Mouse (Mus musculus) left cerebral cortex, adult 11 months (tissue): ENCODE results near the gene Serpina7.

Source experiments
- DNase-seq: peaks from one replicate; pipeline ENCODE4 v3.0.0; 2022; ENCODE audit warnings: low spot score

Gene Serpina7

DNA sequence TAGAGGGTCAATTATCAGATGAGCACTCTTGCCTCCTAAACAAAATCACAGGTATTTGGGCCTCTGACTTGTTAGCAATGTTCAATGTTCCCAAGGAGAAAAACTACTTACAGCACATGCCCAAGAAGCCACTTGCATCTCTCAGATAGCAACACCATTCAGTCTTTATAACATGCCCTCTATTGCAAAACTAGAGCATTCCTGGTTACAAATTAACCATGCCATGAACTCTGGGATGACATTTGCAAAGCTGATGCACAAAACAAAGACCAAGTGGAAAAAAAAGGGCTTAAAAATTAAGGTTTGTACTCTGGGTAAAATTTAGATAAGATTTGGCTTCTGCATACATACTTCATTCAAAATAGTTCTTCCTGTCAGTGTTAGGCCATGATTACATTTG is at the start of gene Serpina7:
Gene Serpina7 (minus strand): TSS at position 160 of the 400 bp plus-strand sequence.
- DNase-seq: no peak

DNA sequence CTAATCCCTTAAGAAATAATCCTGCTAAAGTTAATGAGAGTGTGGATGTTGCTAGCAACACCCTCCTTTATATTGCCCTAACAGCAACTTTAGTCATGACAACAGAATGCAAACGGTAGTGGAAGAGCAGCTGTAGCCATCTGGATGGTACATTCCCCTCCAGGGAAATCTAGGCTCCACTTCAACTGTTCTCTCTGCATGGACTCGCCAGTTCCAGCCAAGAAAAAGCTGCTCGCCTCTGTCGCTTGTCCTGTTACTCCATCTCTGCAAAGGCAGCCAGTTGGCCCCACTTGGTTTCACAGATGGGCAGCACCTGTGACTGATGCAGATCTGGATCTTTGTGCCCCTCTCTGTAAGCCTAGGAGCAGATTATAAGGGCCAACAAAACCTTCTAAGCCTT is 49.0 kb upstream of the Serpina7 start:
- DNase-seq: no peak

DNA sequence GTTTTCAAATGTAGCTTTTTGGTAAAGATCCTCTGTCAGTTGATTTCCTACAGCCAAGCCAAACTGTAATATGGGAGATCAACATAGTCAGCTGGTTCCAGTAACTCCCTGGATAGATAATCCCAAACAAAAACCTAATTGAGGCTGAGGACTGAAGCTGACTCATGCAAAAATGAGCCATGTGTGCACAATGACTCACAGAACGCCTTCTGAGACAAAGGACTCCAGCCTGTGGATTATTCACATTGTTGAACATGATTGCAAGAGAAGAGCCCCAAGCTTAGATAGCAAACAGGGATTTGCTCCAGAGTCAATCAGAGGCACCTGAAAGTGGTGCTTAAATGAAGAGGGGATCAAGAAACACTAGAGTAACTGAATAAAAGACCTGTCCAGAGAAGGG is 12.2 kb upstream of the Serpina7 start:
- DNase-seq: no peak

DNA sequence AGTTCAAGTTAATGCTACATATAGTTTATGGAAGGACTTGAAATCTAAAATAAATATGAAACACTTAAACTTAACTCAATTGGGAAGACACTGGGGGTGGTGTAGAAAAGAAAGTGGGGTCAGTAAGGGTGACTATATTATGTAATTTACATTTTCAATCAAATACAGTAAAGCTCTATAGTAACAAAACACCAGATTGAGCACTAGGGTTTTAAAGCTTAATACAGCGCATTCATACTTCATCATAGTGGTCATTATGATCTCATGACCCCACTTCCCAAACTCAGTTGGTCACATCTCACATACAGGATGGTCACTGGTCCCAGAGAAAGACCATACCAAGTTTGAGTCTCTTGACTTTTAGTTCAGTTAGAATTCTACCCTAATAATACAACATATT is 907 bp upstream of the Serpina7 start, which contains the start of gene 4930513O06Rik:
Gene 4930513O06Rik (plus strand): TSS at position 301 of the 400 bp plus-strand sequence.
- DNase-seq: no peak

DNA sequence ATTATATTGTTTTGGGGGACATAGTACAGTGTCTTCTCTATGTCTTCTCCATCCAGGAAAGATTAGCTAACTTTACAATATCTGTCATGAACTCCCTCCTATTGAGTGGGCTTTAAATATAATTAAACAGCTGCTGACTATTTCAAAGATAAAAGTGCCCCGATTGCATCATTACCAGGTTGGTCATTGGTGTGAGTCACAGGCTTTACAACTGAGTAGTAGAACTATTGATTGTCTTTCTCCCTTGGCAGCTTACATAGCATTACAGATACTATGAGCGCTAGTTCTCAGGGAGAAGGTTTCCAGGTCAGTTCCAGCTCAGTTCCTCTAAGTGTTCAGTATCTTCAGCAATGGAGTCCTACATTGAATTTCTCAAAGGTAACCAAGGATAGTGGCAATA is 6.5 kb downstream of the Serpina7 start:
- DNase-seq: no peak

DNA sequence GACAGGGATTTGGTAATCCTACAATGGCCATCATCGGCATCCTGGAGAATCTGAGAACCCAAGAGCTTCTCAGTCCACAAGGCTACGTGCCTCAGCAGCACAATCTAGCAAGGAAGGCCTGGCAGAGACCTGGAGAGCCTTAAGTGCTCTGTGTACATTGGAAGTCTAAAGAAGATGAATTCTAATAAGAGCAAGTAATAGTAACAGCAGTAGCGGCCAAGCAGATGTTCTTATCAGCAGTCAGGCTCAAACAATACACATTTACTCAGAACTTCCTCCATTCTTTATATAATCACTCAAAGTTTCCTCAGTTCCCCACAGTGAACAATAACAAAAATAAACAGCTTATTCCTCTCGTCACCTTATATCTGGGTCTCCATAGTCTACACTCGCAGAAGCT is 21.0 kb downstream of the Serpina7 start:
- no peak for DNase-seq

DNA sequence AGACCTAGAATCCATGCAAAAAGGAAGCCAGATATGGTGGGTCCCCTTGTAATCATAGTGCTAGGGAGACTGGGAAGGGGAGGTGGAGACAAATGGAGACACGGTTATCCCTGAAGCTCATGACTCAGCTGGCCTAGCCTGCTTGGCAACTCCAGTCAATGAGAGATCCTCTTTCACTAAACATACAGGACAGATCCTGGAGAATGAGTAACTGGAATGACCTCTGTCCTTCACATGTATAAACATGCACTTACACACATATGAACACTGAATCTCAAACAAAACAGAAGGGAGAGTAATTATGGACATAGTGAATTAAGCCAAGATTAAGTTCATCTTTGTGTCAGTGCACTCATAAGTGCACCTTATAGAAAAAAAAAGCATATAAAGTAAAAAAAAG is 31.9 kb downstream of the Serpina7 start:
- DNase-seq: no peak

DNA sequence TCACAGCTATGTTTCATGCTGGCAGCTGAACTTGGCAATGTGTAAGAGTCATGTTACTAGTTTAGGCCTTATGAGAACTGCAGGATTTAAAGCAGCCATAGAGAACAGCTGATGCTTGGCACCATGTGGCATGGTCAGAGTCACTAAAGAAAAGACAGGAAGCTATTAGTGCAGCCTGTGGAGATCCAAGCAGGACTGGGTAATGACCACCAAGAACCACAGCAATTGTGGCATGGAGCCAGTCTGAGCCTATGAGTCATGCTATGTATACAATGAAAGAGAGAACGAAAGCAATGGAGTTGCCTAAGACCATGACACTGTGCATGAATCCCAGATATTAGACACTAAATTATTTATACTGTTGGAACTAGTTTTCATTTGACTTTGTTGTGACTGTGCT is 33.1 kb downstream of the Serpina7 start:
- no peak for DNase-seq

DNA sequence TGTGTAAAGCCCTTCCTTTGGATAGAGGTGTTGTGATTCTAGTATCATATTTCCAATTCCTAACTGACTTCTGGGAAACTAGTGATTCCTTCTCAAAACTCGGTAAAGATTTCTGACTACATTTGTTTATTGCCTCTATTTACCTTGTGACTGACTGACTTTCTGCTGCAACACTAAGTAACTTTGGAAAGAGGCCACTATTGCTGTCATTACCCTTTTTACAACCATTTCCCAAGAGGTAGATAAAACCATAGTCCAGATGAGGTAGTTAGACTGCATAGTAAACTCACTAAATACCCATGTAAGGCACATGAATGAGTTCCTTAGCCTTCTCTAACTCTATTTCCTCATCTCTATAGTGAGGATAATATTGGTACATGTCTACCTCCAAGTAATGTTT is 43.9 kb downstream of the Serpina7 start:
- DNase-seq: no peak

DNA sequence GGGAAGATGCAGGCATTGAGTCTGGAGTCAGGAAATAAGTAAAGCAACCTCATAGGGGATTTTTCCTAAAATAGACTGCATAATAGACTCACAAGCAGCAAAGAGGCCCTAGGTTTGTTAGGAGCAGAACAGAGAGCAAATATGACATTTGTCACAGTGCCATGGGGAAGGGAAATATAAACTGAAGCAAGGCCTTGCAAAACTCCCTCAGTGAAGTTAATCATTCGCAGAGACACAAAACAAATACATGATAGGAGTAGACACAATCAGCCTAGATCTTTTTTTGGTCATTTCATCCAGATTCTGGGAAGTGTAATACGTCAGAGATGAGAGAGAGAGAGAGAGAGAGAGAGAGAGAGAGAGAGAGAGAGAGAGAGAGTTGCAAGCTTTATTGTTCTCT is 45.7 kb downstream of the Serpina7 start:
- DNase-seq: no peak

DNA sequence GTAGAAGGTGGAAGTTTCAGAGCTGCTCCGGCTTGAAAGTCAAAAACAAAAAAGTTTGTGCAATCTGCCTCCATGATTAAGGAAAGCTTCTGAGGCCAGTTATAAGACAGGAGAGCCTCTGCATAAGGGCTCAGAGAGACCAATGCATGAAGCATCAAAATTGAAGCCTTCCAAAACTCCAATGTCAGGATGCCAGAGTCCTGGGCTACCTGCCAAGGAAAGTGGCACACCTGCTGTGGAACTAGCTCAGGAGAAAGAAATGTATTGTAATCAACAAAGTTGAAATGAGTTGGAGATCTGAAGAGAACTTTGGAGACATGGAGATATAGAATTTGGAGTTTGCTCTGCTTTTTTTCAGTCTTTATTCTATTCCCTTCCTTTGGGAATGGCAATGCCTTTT is 47.4 kb downstream of the Serpina7 start:
- no peak for DNase-seq
